Mouse (Mus musculus) stomach, embryonic 15.5 days (tissue): Measurements from ENCODE around the gene Hist1h1d. TPM values are rescaled to one million over a fixed set of nuclear protein-coding genes. Genes with fewer than 3 reads are reported as not detected.
"Not testable (repeated sequence)": the region's sequence is repeated elsewhere in the genome, so short reads cannot be mapped to it uniquely, and the experiment has no call there.

Experiments used
- ATAC-seq: fragments of 200-750 bp; cut with Nextera tagmentation; 2 replicates; pipeline ENCODE4 v1.8.0; 2017; ENCODE audit warnings: low read depth, moderate number of reproducible peaks, moderate TSS enrichment; ENCODE audit not compliant: insufficient read depth, low FRiP score
- H3K27ac ChIP-seq: fragments of 300-500 bp; sonication (generic); 2 replicates; pipeline ENCODE4 v1.5.1; 2015; ENCODE audit warnings: mild to moderate bottlenecking, inconsistent platforms
- H3K27me3 ChIP-seq: fragments of 300-500 bp; sonication (generic); replicated peaks from 2 replicates; pipeline ENCODE4 v1.6.1; 2015; ENCODE audit warnings: inconsistent platforms
- H3K36me3 ChIP-seq: fragments of 300-500 bp; sonication (generic); 2 replicates; pipeline ENCODE4 v1.6.1; 2015; ENCODE audit warnings: inconsistent platforms
- H3K4me1 ChIP-seq: fragments of 300-500 bp; sonication (generic); 2 replicates; pipeline ENCODE4 v1.6.1; 2015; ENCODE audit warnings: inconsistent platforms
- H3K4me2 ChIP-seq: fragments of 300-500 bp; sonication (generic); 2 replicates; pipeline ENCODE4 v1.6.1; 2015; ENCODE audit warnings: mild to moderate bottlenecking, inconsistent platforms
- H3K4me3 ChIP-seq: fragments of 300-500 bp; sonication (generic); replicated peaks from 2 replicates; pipeline ENCODE4 v1.5.1; 2015; ENCODE audit warnings: inconsistent platforms
- H3K9ac ChIP-seq: fragments of 300-500 bp; sonication (generic); 2 replicates; pipeline ENCODE4 v1.6.1; 2015; ENCODE audit warnings: inconsistent platforms
- H3K9me3 ChIP-seq: fragments of 300-500 bp; sonication (generic); 2 replicates; pipeline ENCODE4 v1.6.1; 2016; ENCODE audit warnings: inconsistent platforms
- WGBS: fragments of 180-500 bp; shearing (Covaris S2); methylation state at CpG from one replicate; pipeline ENCODE4 v1.1.7; 2015; 5-methylcytosine and 5-hydroxymethylcytosine counted together
- polyA plus RNA-seq: library from polyadenylated mRNA; unstranded; fragments of >200 nt; fragmentation: Nextera tagmentation; extraction: Ambion mirVana; gene quantifications from 2 replicates; pipeline ENCODE4 v1.2.1, GENCODE M21; 2015

Hist1h1d gene
- polyA plus RNA-seq, 1 experiment from 2014 or later: 0.98 TPM

- Histone ChIP-seq H3K27me3 (no peaks in the 10 kb centered on the region), H3K9ac (peak overlapping the region; percentile 46), H3K4me2 (peak overlapping the region; percentile 71), H3K27ac (peak overlapping the region; percentile 86), H3K36me3 (no peaks in the 10 kb centered on the region), H3K4me3 (peak overlapping the region; percentile 44), H3K9me3 (no peaks in the 10 kb centered on the region), H3K4me1 (0 out of 2 replicates have a peak, but pooled peaks cover 7% of the 10 kb centered on the region)
- ATAC-seq: no peak
- WGBS: 6% methylated on average over 7 of the region's 7 CpGs
These were observed 23.4 kb downstream of the Hist1h1d start for GRCm38 (mm10) chr13:23576351-23576881.

DNA sequence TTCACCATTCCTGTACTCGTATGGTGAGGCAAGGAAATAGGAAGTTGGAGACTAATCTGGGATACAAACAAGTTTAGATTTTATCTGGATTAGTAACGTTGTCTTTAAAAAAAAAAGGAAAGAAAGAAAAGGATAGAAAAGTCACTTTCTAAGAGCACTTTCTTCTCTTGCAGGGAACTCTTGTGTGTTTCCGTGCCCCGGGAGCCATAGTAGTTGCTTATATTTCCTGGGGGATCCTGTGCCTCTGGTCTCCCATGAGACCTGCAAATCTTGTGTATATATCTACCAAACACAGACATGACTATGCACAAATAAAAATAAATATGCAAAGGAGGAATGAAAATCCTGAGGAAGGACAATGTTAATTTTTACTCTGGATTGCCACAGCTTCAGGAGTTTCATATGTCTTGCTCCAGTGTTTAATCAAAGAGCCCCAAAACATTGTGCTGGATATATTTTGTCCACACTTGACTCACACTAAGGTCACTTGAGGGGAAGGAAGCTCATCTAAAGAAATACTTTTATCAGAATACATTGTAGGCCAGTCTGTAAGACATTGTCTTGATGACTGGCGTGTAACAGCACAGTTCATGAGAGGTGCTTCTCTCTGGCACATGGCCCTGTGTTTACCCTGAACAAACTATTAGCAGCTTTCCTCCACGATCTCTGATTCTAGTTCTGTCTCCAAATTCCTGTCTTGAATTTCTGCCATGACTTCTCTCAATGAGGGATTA is 24.0 kb downstream of the Hist1h1d start:
- Histone ChIP-seq H3K4me3 (peak overlapping the region; percentile 44), H3K4me1 (peaks cover 10% of the 10 kb centered on the region; the same call in 1 of the 2 replicates), H3K9ac (no peak overlapping the region; the same call in 1 of the 2 replicates), H3K36me3 (no peaks in the 10 kb centered on the region), H3K9me3 (no peaks in the 10 kb centered on the region), H3K27ac (peak overlapping the region; percentile 86), H3K27me3 (no peaks in the 10 kb centered on the region), H3K4me2 (peak overlapping the region; percentile 71)
- no peak for ATAC-seq
- WGBS: 27% methylated on average over 6 of the region's 6 CpGs

DNA sequence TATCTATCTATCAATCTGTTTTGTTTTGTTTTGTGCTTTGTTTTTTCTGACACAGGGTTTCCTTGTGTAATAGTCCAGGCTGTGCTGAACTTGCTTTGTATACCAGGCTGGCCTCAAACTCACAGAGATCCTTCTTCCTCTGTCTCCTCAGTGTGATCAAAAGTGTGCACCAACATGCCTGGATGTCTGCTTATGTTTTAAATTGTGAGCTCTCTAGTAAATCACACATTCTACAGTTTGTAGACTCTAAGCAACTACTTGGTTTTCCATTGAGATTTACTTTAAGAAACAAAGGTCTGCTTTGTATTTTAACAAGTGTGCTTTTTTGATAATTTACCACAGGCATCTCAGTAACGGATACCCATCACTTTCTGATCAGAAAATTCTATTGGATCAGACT is 24.8 kb downstream of the Hist1h1d start:
- Histone ChIP-seq H3K4me2 (no peak overlapping the region), H3K27me3 (no peaks in the 10 kb centered on the region), H3K4me1 (peaks cover 14% of the 10 kb centered on the region; the same call in 1 of the 2 replicates), H3K27ac (no peak overlapping the region), H3K4me3 (no peak overlapping the region), H3K36me3 (no peaks in the 10 kb centered on the region), H3K9ac (no peak overlapping the region), H3K9me3 (no peaks in the 10 kb centered on the region)
- ATAC-seq: no peak
- WGBS: 96% methylated on average over 1 of the region's 1 CpGs

GRCm38 (mm10) chr13:23581408-23582218 is 28.6 kb downstream of the Hist1h1d start, which contains the start of gene Hist1h4d:
Gene Hist1h4d (plus strand): TSS chr13:23581598.
- under 1% methylated on average over 43 of the region's 43 CpGs for WGBS
- H3K36me3 ChIP-seq: no peaks in the 10 kb centered on the region
- peak; percentile 91 for ATAC-seq
- peak within 1 kb of the TSS; percentile 86 for H3K27ac ChIP-seq
- peak within 1 kb of the TSS; percentile 75 for H3K4me2 ChIP-seq
- H3K27me3 ChIP-seq: no peaks in the 10 kb centered on the region
- H3K4me3 ChIP-seq: peak within 1 kb of the TSS; percentile 50
- H3K4me1 ChIP-seq: peaks cover 12% of the 10 kb centered on the region; the same call in 1 of the 2 replicates
- H3K9me3 ChIP-seq: no peaks in the 10 kb centered on the region
- peak within 1 kb of the TSS; percentile 46 for H3K9ac ChIP-seq

GRCm38 (mm10) chr13:23582219-23583056 is 29.4 kb downstream of the Hist1h1d start:
- peak overlapping the region; percentile 75 for H3K4me2 ChIP-seq
- no peaks in the 10 kb centered on the region for H3K9me3 ChIP-seq
- H3K4me3 ChIP-seq: peak overlapping the region; percentile 50
- H3K36me3 ChIP-seq: no peaks in the 10 kb centered on the region
- WGBS: 8% methylated on average over 6 of the region's 6 CpGs
- H3K27me3 ChIP-seq: no peaks in the 10 kb centered on the region
- ATAC-seq: no peak
- H3K4me1 ChIP-seq: peaks cover 10% of the 10 kb centered on the region; the same call in 1 of the 2 replicates
- H3K27ac ChIP-seq: peak overlapping the region; percentile 86
- peak overlapping the region; percentile 46; the same call in 1 of the 2 replicates for H3K9ac ChIP-seq

GRCm38 (mm10) chr13:23583387-23584068 is 30.5 kb downstream of the Hist1h1d start:
- no peak overlapping the region for H3K4me2 ChIP-seq
- peak overlapping the region; percentile 86 for H3K27ac ChIP-seq
- H3K36me3 ChIP-seq: no peaks in the 10 kb centered on the region
- no peaks in the 10 kb centered on the region for H3K27me3 ChIP-seq
- H3K9ac ChIP-seq: no peak overlapping the region
- no peak for ATAC-seq
- peaks cover 10% of the 10 kb centered on the region; the same call in 1 of the 2 replicates for H3K4me1 ChIP-seq
- no peaks in the 10 kb centered on the region for H3K9me3 ChIP-seq
- H3K4me3 ChIP-seq: no peak overlapping the region

DNA sequence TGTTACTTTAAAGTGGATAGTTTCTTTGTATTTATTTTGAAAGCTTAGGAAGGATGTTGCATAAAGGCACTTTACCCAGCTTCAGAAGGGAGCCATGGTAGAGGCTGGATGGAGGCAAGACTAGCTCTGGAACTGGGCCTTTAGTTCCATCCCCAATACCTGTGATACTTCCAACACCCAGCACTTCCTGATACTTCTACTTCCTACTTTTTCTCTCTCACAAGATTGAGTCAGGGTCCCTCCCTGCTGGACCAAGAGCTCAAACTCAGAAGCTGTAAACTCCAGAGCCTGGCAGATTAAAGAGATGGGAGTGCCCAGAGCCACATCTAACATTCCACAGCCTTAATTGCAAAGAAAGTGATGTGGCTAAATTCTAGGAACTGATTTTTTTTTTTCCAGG is 31.3 kb downstream of the Hist1h1d start:
- Histone ChIP-seq H3K4me3 (peak overlapping the region; percentile 45; the same call in 1 of the 2 replicates), H3K9ac (no peak overlapping the region), H3K27me3 (no peaks in the 10 kb centered on the region), H3K9me3 (no peaks in the 10 kb centered on the region), H3K27ac (peak overlapping the region; percentile 95), H3K4me2 (peak overlapping the region; percentile 71), H3K36me3 (no peaks in the 10 kb centered on the region), H3K4me1 (peaks cover 10% of the 10 kb centered on the region; the same call in 1 of the 2 replicates)
- no peak for ATAC-seq

DNA sequence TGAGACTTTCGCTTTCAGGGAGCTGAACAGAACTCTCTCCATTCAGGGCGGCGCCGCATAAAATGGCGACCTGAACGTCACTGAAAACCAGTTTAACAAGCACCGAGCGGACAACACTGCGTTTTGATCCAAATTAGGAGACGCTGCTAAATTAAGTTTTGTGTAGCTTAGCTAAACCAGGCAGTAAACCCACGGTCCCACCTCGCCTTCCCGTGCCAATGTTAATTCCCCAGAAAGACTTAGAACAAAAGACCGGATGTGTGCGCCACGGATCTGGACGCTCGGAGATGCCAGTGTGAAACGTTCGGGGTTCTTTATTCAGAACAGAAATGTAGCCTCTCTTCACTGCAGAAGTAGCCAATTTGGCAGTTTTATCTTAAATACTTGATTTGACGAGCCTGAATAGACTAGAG is 32.0 kb downstream of the Hist1h1d start:
- no peak for ATAC-seq
- H3K9ac ChIP-seq: peak overlapping the region; percentile 42
- H3K9me3 ChIP-seq: no peaks in the 10 kb centered on the region
- peak overlapping the region; percentile 45 for H3K4me3 ChIP-seq
- H3K27ac ChIP-seq: peak overlapping the region; percentile 95
- no peaks in the 10 kb centered on the region for H3K36me3 ChIP-seq
- peaks cover 10% of the 10 kb centered on the region; the same call in 1 of the 2 replicates for H3K4me1 ChIP-seq
- under 1% methylated on average over 21 of the region's 21 CpGs for WGBS
- no peaks in the 10 kb centered on the region for H3K27me3 ChIP-seq
- peak overlapping the region; percentile 71 for H3K4me2 ChIP-seq

DNA sequence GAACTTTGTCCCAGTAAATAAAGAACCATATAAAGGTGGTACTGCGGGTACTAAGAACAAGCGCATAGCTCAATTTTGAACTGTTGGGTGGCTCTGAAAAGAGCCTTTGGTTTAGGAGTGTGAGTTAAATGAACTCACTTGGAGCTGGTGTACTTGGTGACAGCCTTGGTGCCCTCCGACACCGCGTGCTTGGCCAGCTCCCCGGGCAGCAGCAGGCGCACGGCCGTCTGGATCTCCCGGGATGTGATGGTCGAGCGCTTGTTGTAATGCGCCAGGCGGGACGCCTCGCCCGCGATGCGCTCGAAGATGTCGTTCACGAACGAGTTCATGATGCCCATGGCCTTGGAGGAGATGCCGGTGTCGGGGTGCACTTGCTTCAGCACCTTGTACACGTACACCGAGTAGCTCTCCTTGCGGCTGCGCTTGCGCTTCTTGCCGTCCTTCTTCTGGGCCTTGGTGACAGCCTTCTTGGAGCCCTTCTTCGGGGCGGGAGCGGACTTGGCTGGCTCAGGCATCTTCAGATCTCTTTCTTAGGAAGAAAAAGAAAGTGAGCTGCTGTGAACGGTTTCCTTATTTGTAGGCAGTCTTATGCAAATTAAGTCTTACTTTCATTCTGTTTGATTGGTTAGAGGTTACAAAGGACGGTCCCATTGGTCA is 32.5 kb downstream of the Hist1h1d start:
- H3K4me3 ChIP-seq: peak overlapping the region; percentile 45
- H3K9ac ChIP-seq: peak overlapping the region; percentile 42
- peak; percentile 86 for ATAC-seq
- peak overlapping the region; percentile 71 for H3K4me2 ChIP-seq
- not testable (repeated sequence) for H3K9me3 ChIP-seq, H3K36me3 ChIP-seq, H3K27me3 ChIP-seq
- peaks cover 10% of the 10 kb centered on the region; the same call in 1 of the 2 replicates for H3K4me1 ChIP-seq
- peak overlapping the region; percentile 95 for H3K27ac ChIP-seq
- WGBS: under 1% methylated on average over 32 of the region's 36 CpGs

GRCm38 (mm10) chr13:23586099-23586939 is 33.3 kb downstream of the Hist1h1d start:
- ATAC-seq: no peak
- Histone ChIP-seq H3K4me2 (peak overlapping the region; percentile 71), H3K9me3 (no peaks in the 10 kb centered on the region), H3K27me3 (no peaks in the 10 kb centered on the region), H3K4me3 (peak overlapping the region; percentile 32), H3K9ac (peak overlapping the region; percentile 12; the same call in 1 of the 2 replicates), H3K4me1 (peaks cover 10% of the 10 kb centered on the region; the same call in 1 of the 2 replicates), H3K27ac (peak overlapping the region; percentile 96), H3K36me3 (no peaks in the 10 kb centered on the region)
- WGBS: 1% methylated on average over 22 of the region's 22 CpGs
